Mouse (Mus musculus) right cerebral cortex, postnatal 10 days (tissue): ENCODE data around the gene Anks1.
"Not testable (repeated sequence)": the region's sequence is repeated elsewhere in the genome, so short reads cannot be mapped to it uniquely, and the experiment has no call there.

Experiments
- DNase-seq, 2 experiments: peaks; one replicate each; pipeline ENCODE4 v3.0.0; 2021; ENCODE audit warnings: low spot score in 2 of 2

Gene Anks1

GRCm38 (mm10) chr17:27931826-27932225, 22.7 kb downstream of the Anks1 start:
- DNase-seq: no peak

DNA sequence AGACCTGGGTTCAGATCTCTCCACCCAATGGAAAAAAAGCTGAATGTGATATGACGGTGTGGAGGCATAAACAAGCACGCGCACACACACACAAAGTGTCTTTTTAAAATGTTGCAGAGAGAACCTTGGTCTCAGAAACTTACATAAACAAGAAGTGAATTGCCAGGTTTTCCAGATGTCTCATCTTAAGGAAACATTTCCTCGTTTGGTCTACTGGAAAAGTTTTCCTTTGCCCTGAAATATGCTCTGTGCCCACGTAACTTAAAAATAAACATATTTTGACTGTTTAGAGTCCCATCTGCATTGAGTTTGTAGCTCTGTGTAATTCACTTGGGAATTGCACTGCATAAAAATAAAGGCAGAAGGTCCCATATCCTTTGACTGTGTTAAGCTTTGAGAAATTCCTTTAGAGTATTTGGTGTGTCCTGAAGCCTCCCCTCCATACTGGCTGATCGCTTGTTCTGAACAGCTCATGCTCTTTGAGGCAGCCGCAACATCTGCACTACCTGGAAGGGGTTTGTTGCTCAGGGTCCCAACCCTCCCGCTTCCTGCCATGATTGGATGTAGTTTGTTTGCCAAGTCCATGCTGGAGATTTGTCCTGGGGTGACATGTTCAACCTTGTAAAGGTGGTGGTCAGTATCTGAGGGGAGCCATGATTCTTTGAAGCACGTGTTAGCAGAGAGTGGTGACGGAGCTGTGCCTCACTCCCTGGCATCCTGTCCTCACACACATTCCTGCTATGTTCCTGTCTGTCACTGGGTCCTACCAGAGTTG, 25.2 kb downstream of the Anks1 start:
- DNase-seq: no peak

DNA sequence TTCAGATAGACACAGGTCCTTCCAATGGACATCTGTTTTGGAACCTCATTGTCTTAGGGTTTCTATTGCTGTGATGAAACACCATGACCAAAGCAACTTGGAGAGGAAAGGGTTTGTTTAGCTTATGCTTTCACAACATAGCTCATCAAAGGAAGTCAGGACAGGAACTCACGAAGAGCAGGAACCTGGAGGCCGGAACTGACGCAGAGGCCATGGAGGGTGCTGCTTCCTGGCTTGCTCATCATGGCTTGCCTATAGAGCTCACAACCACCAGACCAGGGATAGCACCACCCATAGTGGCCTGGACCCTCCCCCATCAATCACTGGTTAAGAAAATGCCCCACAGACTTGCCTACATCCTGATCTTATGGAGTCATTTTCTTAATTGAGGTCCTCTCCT, 26.0 kb downstream of the Anks1 start:
- DNase-seq: no peak

DNA sequence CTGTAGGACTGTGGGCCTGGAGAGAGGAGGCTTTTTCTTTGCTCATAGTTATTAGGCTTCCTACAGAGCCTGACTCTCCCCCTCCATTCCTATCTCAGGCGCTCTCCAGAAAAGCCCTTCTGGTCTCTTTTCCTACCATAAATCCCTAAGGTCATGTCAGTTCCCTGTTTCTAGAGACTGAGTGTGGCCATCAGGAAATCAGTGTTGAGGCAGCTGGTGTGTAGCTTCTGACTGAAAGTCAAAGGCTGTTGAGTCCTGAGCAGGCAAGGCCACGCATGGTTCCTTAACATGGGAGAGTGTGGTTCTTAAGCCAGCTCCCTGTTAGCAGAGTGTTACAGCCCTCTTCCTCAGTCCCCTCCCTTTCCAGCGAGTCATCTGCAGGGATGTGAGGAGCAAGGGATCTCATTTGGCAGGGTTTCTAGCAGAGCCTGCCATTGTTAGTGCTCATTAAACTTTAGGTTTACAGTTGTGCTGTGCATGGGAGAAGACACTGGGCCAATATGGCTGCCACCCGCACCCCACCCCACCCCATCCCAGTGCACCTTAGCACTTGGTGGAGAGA, 28.0 kb downstream of the Anks1 start:
- no peak for DNase-seq

- peak in 1 of 2 experiments; percentile 50 for DNase-seq
Observed at GRCm38 (mm10) chr17:27938121-27938754, 29.1 kb downstream of the Anks1 start.

DNA sequence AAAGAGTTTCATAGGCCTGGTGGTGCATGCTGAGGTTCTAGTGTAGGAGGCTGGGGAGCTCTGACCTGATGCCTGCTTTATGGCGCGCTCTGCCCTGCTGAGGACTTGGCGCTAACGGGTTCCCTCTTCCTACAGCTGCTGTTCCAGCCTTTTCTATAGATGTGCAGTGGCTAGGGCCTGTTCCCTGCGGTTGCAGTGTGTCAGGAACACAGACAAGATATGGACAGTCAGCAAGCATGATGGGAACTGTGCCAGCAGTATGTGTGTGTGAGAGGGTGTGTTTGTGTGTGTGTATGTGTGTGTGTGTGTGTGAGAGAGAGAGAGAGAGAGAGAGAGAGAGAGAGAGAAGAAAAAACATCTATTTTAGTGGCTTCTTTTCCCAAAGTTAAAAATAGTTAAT, 29.9 kb downstream of the Anks1 start:
- DNase-seq: no peak

DNA sequence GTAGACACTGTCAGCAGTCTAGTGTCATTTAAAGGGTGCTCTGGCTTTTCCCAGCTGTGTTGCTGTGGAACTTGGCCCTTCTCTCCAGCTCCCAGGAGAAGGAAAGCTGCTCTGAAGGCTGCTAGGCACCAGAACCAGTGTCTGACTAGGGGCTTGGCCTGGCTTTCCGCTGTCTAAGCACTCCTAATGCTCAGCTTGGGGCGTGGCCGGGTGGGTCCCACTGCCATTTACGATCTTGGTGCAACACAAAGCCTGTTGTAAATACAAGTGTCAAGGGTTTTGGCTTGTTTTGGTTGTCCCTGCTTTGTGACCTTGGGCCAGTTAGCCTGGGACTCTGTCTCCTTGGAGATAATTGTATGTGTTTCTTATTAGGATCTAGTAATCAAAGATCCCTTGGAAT, 31.2 kb downstream of the Anks1 start:
- no peak for DNase-seq

DNA sequence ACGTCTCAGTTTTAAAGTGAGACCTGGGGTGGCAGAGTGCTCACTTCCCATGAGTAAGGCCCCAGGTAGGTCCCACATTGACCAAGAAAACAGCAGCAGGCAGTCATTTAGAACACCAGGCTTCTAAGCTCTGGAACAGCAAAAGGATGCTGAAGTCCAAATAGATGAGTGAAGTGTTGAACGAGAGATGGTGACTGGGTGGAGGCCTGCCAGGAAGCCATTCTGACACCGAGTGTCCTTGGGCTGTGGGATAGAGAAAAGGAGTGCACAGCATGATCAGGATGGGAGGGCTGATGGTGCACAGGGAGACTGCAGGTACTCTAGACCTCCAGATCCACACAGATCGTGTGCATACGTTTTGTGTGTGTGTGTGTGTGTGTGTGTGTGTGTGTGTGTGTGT, 32.1 kb downstream of the Anks1 start:
- no peak for DNase-seq

- no peak for DNase-seq
Observed at GRCm38 (mm10) chr17:27941698-27942097, 32.6 kb downstream of the Anks1 start.

DNA sequence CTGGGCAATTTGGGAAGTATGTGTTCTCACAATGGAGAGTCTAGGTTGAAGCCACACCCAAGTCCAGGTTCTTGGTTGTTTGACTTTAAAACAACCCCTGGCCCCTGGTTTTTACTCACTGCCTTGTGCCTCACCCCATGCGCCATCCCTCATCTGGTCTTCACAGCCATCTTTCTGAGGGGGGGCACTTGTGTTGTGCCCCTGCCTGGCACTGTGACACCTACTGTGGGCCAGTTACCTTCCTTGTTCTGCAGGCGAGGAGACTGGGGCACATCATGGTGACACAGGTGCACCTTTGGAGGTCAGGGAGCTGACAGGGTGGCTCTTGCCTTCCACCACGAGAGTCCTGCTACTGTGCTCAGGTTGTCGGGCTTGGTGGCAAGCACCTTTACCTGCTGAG, 33.0 kb downstream of the Anks1 start:
- DNase-seq: no peak

GRCm38 (mm10) chr17:27945546-27946216, 36.6 kb downstream of the Anks1 start:
- DNase-seq: peak; percentile 56 to 62

GRCm38 (mm10) chr17:27946371-27946770, 37.3 kb downstream of the Anks1 start:
- DNase-seq: no peak

GRCm38 (mm10) chr17:27947155-27947554, 38.0 kb downstream of the Anks1 start:
- DNase-seq: no peak

DNA sequence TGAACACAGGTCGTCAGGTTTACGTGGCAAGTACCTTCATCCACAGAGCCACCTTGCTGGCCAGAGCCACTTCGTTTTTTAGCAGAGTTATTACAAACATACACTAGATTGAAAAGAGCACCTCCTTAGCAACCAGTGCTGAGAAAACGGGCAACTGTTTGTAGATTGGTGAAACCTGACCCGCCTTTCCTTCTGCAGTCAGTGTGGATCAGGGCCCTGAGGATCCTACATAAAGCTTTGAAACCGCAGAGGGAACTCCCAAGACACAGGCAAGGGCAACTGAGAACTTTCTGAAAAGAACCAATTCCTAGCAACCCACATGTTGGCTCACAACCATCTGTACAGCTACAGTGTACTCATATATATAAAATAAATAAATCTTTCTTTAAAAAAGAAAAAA, 44.0 kb downstream of the Anks1 start:
- no peak for DNase-seq

DNA sequence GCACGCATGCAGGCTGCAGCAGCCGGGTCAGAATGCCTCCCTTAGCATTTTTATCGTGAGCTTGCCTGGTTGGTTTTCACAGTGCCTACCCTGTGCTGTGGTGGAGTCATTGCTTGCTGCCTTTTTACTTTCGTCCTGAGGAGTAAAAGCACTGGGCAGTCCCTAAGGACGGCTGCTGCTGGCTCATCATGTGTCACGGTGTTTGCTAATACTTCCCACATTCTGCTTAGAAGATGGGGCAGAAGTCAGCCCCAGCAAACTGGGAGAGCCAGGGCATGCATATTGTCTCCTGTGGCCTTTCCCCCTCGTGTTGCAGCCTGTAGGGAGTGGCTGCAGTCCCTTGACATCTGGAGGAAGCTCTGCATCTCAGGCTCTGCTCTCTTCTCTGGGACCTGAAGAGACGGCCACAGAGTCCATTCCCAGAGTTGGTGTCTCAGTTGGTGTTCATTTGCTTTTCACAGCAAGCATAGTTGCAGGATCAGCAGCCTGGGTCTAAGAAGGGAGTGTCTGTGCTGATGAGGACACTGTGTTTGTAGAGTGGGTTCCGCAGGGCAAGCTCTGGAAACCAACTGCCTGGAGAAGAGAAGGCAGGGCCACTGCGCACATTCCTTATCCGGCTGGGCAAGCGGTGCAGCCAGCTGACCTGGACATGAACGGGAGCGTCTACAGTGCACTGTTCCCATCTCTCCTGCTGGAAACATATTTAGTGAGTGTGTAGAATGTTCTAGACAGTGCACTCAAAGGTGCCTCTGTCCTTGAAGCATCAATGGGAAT, 45.7 kb downstream of the Anks1 start:
- DNase-seq: no peak

- DNase-seq: no peak
Observed at GRCm38 (mm10) chr17:27957649-27958048, 48.5 kb downstream of the Anks1 start.

GRCm38 (mm10) chr17:27960128-27961111, 51.3 kb downstream of the Anks1 start:
- no peak for DNase-seq

GRCm38 (mm10) chr17:27963120-27963519, 54.0 kb downstream of the Anks1 start:
- not testable (repeated sequence) for DNase-seq

- no peak for DNase-seq
Observed at GRCm38 (mm10) chr17:27964607-27965006, 55.5 kb downstream of the Anks1 start.

GRCm38 (mm10) chr17:27965292-27965691, 56.2 kb downstream of the Anks1 start:
- no peak for DNase-seq

- no peak for DNase-seq
Observed at GRCm38 (mm10) chr17:27966056-27966455, 57.0 kb downstream of the Anks1 start.
